Mouse (Mus musculus): ENCODE data around the gene Agk. TPM values are rescaled to one million over a fixed set of nuclear protein-coding genes. Genes with fewer than 3 reads are reported as not detected.
A peak's percentile ranks its signal among the peaks of the same experiment; 100 is the strongest.

Agk gene
- 10 to 100 TPM; 44.9 to 45.6 TPM for total RNA-seq (2021)
- long read RNA-seq, experiment 1, transcript Agk-201 (16 exons, 2,531 nt), result major isoform, 51 of 64 reads
- long read RNA-seq, experiment 1, partial matches to known transcripts, result 2 of 64 reads
- long read RNA-seq, experiment 1, other reads (novel, unspliced or antisense), result 8 of 64 reads
- long read RNA-seq, experiment 2, transcript Agk-201 (16 exons, 2,531 nt), result major isoform, 67 of 87 reads
- long read RNA-seq, experiment 2, partial matches to known transcripts, result 4 of 87 reads
- long read RNA-seq, experiment 2, other reads (novel, unspliced or antisense), result 16 of 87 reads

DNA sequence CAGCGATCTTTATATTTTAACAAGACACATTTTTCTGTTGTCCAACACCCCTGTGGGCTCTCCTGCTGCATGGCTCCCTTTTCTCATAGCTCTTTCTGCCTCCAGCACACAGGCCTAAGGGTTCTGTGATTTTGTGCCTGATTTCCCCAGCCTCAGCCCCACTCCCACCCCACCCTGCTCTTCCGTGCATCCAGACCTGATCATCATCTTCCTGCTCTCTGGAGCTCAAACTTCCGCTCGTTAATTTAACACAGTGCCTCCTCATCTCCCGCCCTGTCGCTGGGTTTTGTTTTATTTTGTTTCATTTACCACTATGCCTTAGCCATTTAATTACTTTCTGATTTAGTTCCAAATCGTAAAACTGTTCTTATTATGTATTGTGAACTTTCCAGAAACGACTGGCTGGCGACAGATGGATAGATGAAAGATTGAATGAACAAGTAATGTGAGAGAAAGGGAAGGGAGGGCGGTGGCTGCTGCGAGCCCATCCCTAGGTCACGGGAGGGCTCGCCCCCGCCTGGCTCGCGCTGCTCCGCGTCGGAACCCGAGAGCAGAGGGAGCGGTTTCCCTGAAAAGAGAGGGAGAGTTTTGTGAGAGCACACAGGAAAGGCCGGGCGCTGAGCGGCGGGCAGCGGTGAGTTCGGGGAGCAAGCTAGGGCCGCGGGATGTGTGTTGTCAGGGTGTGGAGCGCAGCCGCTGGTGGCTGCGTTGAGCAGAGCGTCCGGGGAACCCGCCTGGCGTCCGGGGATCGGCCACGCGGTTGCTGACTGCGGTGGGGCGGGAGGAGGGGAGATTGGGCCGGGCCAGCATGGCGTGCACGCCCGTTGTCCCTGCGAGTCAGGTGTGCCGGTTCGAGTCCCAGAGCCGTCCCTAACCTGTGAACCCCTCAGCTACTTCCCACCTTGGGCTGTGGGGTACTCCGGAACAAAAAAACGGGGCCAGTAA lies at the start of gene Agk:
Agk (plus strand) TSS at position 276 of the 945 bp plus-strand sequence.
- H3K4me3 ChIP-seq, result peak within 1 kb of the TSS; percentile 96
- H3K27ac ChIP-seq, result peak within 1 kb of the TSS; percentile 85
- TF ChIP-seq CTCF (conservative IDR thresholded peaks at IDR 0.05), result peak; percentile 18; the same call in 1 of the 2 replicates
- peak; percentile 42 to 74 for DNase-seq (ENCODE audit: low spot score in 2 of 2)

DNA sequence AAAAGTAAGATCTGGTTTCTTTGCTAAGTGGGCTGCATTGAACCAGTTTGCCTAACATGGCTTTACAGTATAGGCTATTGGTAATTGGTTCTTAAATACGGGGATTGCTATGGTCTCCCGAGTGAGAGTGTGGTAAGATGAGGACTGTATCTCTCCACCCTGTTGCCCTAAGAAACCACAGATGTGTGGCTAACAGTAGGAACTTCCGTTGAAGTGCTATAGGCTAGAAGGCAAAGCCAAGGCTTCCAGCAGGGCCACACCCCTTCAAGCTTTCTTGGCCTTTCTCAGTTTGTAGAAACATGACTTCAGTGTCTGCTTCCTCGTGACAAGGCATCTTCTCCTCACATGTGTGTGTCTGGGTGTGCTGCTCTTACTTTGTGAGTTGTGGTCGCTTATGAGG lies 24.3 kb upstream of the Agk start:
- TF ChIP-seq CTCF (conservative IDR thresholded peaks at IDR 0.05), result no peak

DNA sequence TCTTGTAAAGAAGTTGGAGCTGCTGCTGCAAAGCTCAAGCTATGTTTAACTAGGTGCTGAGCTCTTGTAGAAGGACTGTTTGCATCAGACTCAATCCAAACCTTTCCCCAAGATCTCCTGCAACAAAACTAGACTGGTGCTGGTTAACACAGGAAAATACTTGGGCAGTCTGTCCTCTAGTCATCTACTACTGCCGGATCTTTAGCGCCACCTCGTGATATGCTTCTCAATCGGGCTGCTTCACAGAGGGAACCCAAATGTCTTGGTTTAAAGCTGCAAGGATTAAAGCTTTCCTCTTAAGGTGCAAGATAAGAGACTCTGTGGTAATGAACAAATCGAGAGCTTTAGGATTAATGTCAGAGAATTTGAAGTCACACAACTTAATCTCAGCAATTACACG lies 21.6 kb upstream of the Agk start:
- DNase-seq (ENCODE audit: low spot score in 2 of 2), result peak; percentile 79 to 80
- TF ChIP-seq CTCF (conservative IDR thresholded peaks at IDR 0.05), result peak; percentile 89
- no peak overlapping the region for H3K4me3 ChIP-seq
- H3K27ac ChIP-seq, result no peak overlapping the region

More for the DNA sequence above, 24.3 kb upstream of the Agk start:
- no peak overlapping the region for H3K27ac ChIP-seq
- no peak for DNase-seq (ENCODE audit: low spot score in 2 of 2)
- no peak overlapping the region for H3K4me3 ChIP-seq

DNA sequence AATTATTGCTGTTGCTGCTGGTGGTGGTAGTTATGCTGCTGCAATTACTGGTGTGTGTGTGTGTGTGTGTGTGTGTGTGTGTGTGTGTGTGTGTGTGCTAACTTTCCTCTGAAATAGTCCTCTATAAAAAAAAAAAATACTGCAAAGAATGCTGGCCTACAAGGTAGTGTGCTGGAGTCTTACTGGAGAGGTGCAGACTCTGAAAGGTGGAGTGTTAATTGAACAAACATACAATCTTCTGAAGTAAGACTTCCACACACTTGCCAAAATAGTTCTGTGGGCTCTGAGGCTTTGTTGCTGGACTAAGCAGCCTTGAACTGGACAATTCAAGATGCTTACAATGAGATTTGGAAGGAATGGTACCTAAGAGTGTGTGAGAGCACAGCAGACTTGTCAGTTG lies 20.0 kb upstream of the Agk start:
- H3K27ac ChIP-seq, result no peak overlapping the region
- H3K4me3 ChIP-seq, result no peak overlapping the region
- TF ChIP-seq CTCF (conservative IDR thresholded peaks at IDR 0.05), result no peak
- no peak for DNase-seq (ENCODE audit: low spot score in 2 of 2)

DNA sequence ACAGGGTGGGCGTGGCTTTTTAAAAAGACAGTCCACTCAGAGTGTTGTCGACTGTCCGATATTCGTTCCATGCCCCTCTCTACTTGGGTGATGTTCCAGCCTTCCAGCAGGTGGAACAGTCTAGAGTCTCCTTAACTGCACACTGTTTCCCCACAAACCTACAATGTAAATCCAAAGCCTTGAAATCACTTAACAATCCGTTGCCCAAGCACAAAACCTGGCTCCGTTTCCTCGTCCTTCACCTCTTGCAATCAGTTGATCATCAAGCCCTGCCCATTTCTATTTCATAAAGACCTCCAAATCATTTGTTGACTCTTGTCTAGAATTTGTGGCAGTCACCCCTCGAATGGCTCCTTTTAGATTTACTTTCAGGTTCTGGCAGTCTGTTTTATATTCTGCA lies 1.4 kb downstream of the Agk start:
- H3K4me3 ChIP-seq, result peak overlapping the region; percentile 96
- no peak for TF ChIP-seq CTCF (conservative IDR thresholded peaks at IDR 0.05)
- no peak overlapping the region for H3K27ac ChIP-seq
- DNase-seq (ENCODE audit: low spot score in 2 of 2), result no peak

DNA sequence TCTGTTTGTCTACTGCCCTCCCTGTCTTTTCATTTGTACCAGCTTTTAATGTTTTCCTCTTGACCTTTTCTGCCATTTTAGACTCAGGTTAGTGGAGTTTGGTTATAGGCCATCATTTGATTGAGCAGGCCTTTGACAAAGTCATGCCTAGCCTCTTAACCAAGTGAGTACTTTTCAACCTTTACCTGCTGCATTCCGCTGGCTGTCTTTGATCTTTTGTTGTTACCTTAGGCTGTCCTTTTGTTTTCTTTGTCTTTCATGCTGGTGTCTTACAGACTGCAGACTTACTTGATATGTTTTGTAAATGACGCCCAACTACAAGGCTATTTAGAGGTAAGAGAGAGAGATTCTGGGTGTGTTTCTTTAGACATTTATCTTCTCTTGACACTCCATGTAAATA lies 8.5 kb downstream of the Agk start:
- H3K27ac ChIP-seq, result no peak overlapping the region
- DNase-seq (ENCODE audit: low spot score in 2 of 2), result no peak
- TF ChIP-seq CTCF (conservative IDR thresholded peaks at IDR 0.05), result no peak
- no peak overlapping the region for H3K4me3 ChIP-seq

DNA sequence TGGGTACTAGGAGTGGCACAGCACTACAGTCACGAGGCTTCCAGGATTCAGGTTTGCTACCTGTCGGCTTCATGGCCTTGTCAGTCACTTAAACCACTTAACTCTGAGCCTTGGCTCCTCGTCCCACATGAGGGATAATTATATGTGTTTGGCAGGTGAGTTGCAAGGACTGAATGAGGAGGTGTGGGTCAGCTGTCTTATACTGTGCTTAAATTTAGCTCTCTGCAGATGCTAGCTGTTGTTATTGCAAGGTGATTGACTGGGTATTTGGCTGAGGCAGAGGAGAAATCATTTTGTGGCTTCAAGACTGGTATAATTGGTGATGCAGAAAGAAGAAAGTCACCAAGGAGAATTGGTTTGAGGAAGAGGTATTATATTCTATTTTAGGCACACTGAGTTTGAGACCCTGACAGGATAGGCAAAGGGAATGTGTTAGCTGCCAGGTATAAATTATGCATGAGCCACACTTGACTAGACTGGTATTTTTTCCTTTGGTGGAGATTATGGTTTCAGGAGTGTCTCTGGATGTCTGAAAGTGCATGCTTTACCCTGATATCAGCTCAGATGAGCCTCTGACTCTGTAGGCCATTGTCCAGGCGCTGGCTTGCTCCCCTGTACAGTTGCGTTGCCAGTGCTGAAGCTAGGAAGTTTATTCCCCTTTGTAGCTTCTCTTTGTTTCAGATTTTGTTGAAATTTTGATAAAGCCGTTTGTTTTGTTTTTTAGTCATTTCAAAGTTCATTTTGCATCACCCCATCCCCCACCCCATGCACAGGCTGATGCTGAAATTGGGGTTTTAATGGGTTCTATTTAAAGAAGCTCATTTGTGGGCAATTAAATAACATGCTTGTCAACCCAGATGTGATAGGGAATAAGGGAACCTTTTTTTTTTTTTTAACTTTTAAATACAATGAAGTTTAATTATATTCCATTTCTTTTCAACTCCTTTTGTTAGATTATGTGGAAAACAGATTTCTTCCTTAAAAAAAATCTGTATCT lies 12.1 kb downstream of the Agk start:
- no peak overlapping the region for H3K27ac ChIP-seq
- DNase-seq (ENCODE audit: low spot score in 2 of 2), result no peak
- TF ChIP-seq CTCF (conservative IDR thresholded peaks at IDR 0.05), result no peak
- no peak overlapping the region for H3K4me3 ChIP-seq

DNA sequence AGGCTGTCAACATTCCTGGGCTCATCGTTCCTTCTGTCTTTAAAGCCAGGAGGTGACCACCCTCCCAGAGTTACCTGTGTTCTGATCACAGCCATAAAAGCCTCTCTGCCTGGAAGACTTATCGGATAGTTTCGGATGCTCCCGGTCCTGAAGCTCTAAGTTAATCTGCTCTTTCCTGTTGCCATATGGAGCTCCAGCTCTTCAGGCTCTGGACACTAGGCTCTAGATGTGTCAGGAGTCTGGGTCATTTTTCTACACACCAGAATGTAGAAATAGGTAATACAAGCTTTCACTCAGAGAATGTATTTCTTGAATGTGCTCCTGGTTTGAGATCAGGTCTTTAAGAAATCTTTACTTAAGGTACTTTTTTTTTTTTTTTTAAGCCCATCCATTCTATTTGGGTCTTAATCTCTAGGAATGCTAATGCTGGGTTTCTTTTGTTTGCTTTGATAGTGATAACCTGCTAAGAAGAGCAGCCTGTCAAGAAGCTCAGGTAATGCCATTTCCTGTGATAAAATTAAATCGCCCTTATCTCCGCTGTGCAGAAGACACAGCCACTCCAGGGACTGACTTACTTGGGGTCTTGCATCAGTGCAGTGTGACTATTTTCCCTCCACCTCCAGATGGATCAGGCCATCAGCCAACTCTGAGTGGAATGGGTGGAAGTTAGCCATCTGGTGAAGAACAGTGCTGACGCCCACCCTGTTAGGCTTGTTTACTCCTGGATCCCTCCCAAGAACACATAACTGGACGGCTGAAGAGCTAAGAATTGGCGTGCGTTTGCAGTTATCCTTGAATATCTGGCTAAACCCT lies 22.2 kb downstream of the Agk start:
- TF ChIP-seq CTCF (conservative IDR thresholded peaks at IDR 0.05), result no peak
- Histone ChIP-seq H3K4me3 (no peak overlapping the region), H3K27ac (peak overlapping the region; percentile 5; the same call in 1 of the 2 replicates)
- peak; percentile 72 to 76 for DNase-seq (ENCODE audit: low spot score in 2 of 2)

DNA sequence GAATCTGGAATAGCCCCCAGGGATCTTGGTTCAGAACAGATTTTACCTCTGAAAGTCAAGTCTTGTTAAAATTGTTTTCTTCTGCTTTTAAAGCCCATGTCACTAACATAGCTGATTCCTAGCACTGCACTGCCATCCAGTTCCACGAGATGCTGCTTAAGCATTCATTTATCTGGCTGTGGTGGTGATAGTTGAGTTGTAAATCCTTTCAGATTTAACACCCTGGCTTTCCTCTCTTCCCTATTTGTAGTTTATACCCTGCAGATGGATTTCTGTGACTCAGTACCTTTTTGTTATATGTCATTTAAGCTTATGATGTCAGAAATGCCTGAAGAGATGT lies 22.8 kb downstream of the Agk start:
- Histone ChIP-seq H3K4me3 (no peak overlapping the region), H3K27ac (peak overlapping the region; percentile 5; the same call in 1 of the 2 replicates)
- no peak for DNase-seq (ENCODE audit: low spot score in 2 of 2)
- TF ChIP-seq CTCF (conservative IDR thresholded peaks at IDR 0.05), result peak; percentile 33; the same call in 1 of the 2 replicates

DNA sequence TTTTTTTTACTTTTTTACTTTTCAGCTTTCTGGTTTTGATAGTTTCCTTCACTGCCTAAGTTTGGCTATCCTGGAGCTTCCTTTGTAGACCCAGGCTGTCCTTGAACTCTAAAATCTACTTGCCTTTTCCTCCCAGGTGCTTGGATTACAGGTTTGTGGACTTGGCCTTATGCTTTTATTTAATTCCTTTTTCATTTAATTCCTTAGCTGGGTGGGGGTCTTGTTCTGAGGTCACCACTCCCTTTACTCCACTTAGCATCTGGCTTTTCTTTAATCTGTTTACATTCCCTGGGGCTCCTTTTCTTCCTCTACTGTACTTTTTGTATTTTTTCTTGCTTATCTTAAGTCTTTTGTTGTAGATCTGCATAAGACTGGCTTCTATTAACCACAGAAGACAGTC lies 25.1 kb downstream of the Agk start:
- no peak for DNase-seq (ENCODE audit: low spot score in 2 of 2)
- H3K4me3 ChIP-seq, result no peak overlapping the region
- no peak for TF ChIP-seq CTCF (conservative IDR thresholded peaks at IDR 0.05)
- H3K27ac ChIP-seq, result no peak overlapping the region

DNA sequence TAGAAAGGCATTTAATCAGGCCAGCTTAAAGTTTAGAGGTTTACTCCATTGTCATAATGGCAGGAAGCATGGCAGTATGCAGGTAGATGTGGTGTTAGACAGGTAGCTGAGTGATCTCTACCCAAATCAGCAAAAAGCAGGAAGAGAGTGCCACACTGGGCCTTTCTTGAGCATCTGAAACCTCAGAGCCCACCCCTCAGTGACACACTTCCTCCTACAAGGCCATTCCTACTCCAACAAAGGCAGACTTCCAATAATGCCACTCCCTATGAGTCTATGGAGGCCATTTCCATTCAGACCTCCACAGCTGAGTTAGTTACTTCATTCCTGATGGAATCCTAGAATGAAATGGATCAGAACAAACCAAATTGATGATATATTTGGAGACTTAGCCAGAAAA lies 25.9 kb downstream of the Agk start:
- no peak for DNase-seq (ENCODE audit: low spot score in 2 of 2)
- TF ChIP-seq CTCF (conservative IDR thresholded peaks at IDR 0.05), result no peak
- Histone ChIP-seq H3K4me3 (no peak overlapping the region), H3K27ac (no peak overlapping the region)

DNA sequence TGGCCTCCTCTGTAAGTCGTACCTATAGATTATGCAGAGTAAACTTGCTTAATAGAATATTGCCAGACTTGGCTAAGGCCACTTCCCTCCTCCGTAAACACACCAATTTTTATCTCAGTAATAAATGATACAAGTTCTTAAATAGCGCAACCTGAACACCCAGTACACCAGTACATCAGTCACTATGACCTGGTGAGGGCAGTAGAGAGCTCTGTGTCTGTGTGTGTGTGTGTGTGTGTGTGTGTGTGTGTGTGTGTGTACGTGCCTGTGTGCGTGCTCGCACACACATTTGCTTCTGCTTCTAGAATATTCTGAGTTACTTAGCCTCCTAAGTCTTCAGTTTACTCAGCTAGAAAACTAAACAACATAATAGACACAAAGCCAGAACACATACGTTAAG lies 28.4 kb downstream of the Agk start:
- Histone ChIP-seq H3K4me3 (no peak overlapping the region), H3K27ac (no peak overlapping the region)
- DNase-seq (ENCODE audit: low spot score in 2 of 2), result no peak
- peak; percentile 47 for TF ChIP-seq CTCF (conservative IDR thresholded peaks at IDR 0.05)
